Mouse (Mus musculus) embryonic fibroblast, embryonic 13.5 days (primary cell): ENCODE results near the gene Zranb1.

Experiments used
- CTCF ChIP-seq: IDR thresholded peaks from 2 replicates; pipeline ENCODE4 v1.5.1; 2011; ENCODE audit warnings: mild to moderate bottlenecking, control low read depth, low read length, moderate library complexity, borderline replicate concordance; ENCODE audit not compliant: insufficient read depth
- POLR2A ChIP-seq: IDR thresholded peaks from 2 replicates; pipeline ENCODE4 v1.6.1; 2011; ENCODE audit warnings: low read depth, mild to moderate bottlenecking, control low read depth, low read length, moderate library complexity

- TF ChIP-seq CTCF (no peak), POLR2A (no peak)
Measured at GRCm38 (mm10) chr7:132994628-132995191, 63.8 kb downstream of the Zranb1 start.
